Mouse (Mus musculus) T-cell, adult 2 months (primary cell): Measurements from ENCODE around the gene Acot10.
"Not testable (repeated sequence)": the region's sequence is repeated elsewhere in the genome, so short reads cannot be mapped to it uniquely, and the experiment has no call there.

Experiments
- DNase-seq: peaks from one replicate; pipeline ENCODE4 v3.0.0; 2022; ENCODE audit warnings: low spot score

Gene Acot10

GRCm38 (mm10) chr15:20666650-20667049 lies at the start of gene Acot10:
TSS of gene Acot10 (minus strand) at chr15:20666750.
- DNase-seq, result no peak

- no peak for DNase-seq
Measured at GRCm38 (mm10) chr15:20711859-20712258, 45.3 kb upstream of the Acot10 start.

GRCm38 (mm10) chr15:20696229-20696628 lies 29.7 kb upstream of the Acot10 start:
- DNase-seq, result no peak

GRCm38 (mm10) chr15:20684200-20684599 lies 17.6 kb upstream of the Acot10 start:
- no peak for DNase-seq

- no peak for DNase-seq
Measured at GRCm38 (mm10) chr15:20682719-20683118, 16.2 kb upstream of the Acot10 start.

GRCm38 (mm10) chr15:20669507-20669906 lies 3.0 kb upstream of the Acot10 start:
- DNase-seq, result not testable (repeated sequence)

GRCm38 (mm10) chr15:20667989-20668388 lies 1.4 kb upstream of the Acot10 start:
- no peak for DNase-seq

GRCm38 (mm10) chr15:20667350-20667749 lies 800 bp upstream of the Acot10 start:
- DNase-seq, result no peak

- DNase-seq, result no peak
Measured at GRCm38 (mm10) chr15:20660221-20660620, 6.3 kb downstream of the Acot10 start.

GRCm38 (mm10) chr15:20642905-20643414 lies 23.6 kb downstream of the Acot10 start:
- DNase-seq, result no peak

GRCm38 (mm10) chr15:20639155-20639554 lies 27.4 kb downstream of the Acot10 start:
- no peak for DNase-seq

GRCm38 (mm10) chr15:20634593-20634992 lies 32.0 kb downstream of the Acot10 start:
- no peak for DNase-seq
